Mouse (Mus musculus) C2C12 (cell line): ENCODE measurements around the gene Rbm7. TPM values are rescaled to one million over a fixed set of nuclear protein-coding genes. Genes with fewer than 3 reads are reported as not detected.

ENCODE experiments used
- H3K27me3 ChIP-seq: one replicate; pipeline ENCODE4 v1.6.1; 2011; ENCODE audit not compliant: control insufficient read depth, insufficient read depth, insufficient read length
- H3K36me3 ChIP-seq: one replicate; pipeline ENCODE4 v1.6.1; 2011; ENCODE audit not compliant: control insufficient read depth, insufficient read depth
- H3K4me3 ChIP-seq: one replicate; pipeline ENCODE4 v1.5.1; 2011; ENCODE audit warnings: mild to moderate bottlenecking, control low read depth; ENCODE audit not compliant: poor library complexity, insufficient read depth, severe bottlenecking
- H3K79me2 ChIP-seq: one replicate; pipeline ENCODE4 v1.6.1; 2011; ENCODE audit not compliant: control insufficient read depth, insufficient read depth
- H3K79me3 ChIP-seq: one replicate; pipeline ENCODE4 v1.6.1; 2011; ENCODE audit warnings: low read depth, control low read depth
- H3ac ChIP-seq: one replicate; pipeline ENCODE3; 2011; ENCODE audit warnings: low read depth; ENCODE audit not compliant: control insufficient read depth, insufficient read length
- CEBPB ChIP-seq: IDR thresholded peaks from one replicate; pipeline ENCODE4 v1.6.1; 2011; ENCODE audit warnings: low read depth, mild to moderate bottlenecking, control low read depth, moderate library complexity
- CTCF ChIP-seq: IDR thresholded peaks from one replicate; pipeline ENCODE4 v1.5.1; 2011; ENCODE audit not compliant: control insufficient read depth, insufficient read depth, insufficient read length
- FOSL1 ChIP-seq: IDR thresholded peaks from one replicate; pipeline ENCODE4 v1.8.0; 2011; ENCODE audit warnings: mild to moderate bottlenecking, low read length; ENCODE audit not compliant: poor library complexity, insufficient read depth, severe bottlenecking
- MAX ChIP-seq: IDR thresholded peaks from one replicate; pipeline ENCODE4 v1.6.1; 2011; ENCODE audit warnings: mild to moderate bottlenecking, control low read depth
- MYOD1 ChIP-seq: IDR thresholded peaks from one replicate; pipeline ENCODE4 v1.6.1; 2011; ENCODE audit warnings: low read depth; ENCODE audit not compliant: control insufficient read depth, insufficient read length
- MYOG ChIP-seq: IDR thresholded peaks from one replicate; pipeline ENCODE4 v1.6.1; 2011; ENCODE audit not compliant: control insufficient read depth, insufficient read length; ENCODE audit errors: extremely low read depth
- USF1 ChIP-seq: IDR thresholded peaks from one replicate; pipeline ENCODE4 v1.6.1; 2011; ENCODE audit warnings: low read depth, mild to moderate bottlenecking, control low read depth, moderate library complexity
- polyA plus RNA-seq: library from polyadenylated mRNA; unstranded; fragments of >200 nt; fragmentation: generic; extraction: Trizol; gene quantifications from one replicate; pipeline ENCODE4 v1.2.1, GENCODE M21; 2012; ENCODE audit warnings: missing spikeins

Rbm7 gene
- polyA plus RNA-seq, 1 experiment: 21.0 TPM

GRCm38 (mm10) chr9:48501192-48501591 lies 6.1 kb upstream of the Rbm7 start:
- Histone ChIP-seq H3ac (no peak overlapping the region), H3K27me3 (peaks cover 3% of the 10 kb centered on the region)
- TF ChIP-seq FOSL1: no peak
- TF ChIP-seq CTCF: no peak

GRCm38 (mm10) chr9:48495548-48495932 lies 441 bp upstream of the Rbm7 start:
- Histone ChIP-seq H3K27me3 (no peaks in the 10 kb centered on the region), H3K79me3 (peaks cover 30% of the 10 kb centered on the region), H3K4me3 (peak overlapping the region; percentile 53), H3ac (peak overlapping the region; percentile 86), H3K79me2 (peaks cover 37% of the 10 kb centered on the region), H3K36me3 (peaks cover 33% of the 10 kb centered on the region)
- TF ChIP-seq FOSL1 (no peak), MYOG (no peak), CEBPB (no peak), CTCF (no peak), USF1 (no peak), MAX (no peak), MYOD1 (no peak)

More at GRCm38 (mm10) chr9:48501192-48501591, 6.1 kb upstream of the Rbm7 start:
- no peaks in the 10 kb centered on the region for H3K36me3 ChIP-seq
- no peak overlapping the region for H3K4me3 ChIP-seq
- no peaks in the 10 kb centered on the region for H3K79me3 ChIP-seq
- no peaks in the 10 kb centered on the region for H3K79me2 ChIP-seq

- no peak overlapping the region for H3ac ChIP-seq
- H3K4me3 ChIP-seq: no peak overlapping the region
- H3K79me3 ChIP-seq: peaks cover 20% of the 10 kb centered on the region
- H3K79me2 ChIP-seq: peaks cover 35% of the 10 kb centered on the region
- no peak for TF ChIP-seq MYOG
- no peak for TF ChIP-seq FOSL1
- H3K36me3 ChIP-seq: peaks cover 20% of the 10 kb centered on the region
- no peaks in the 10 kb centered on the region for H3K27me3 ChIP-seq
These were observed 13.6 kb downstream of the Rbm7 start for GRCm38 (mm10) chr9:48481214-48482134.

- peaks cover 35% of the 10 kb centered on the region for H3K79me2 ChIP-seq
- H3K79me3 ChIP-seq: peaks cover 20% of the 10 kb centered on the region
- H3K4me3 ChIP-seq: peak within 1 kb of the TSS; percentile 78
- H3K36me3 ChIP-seq: peaks cover 19% of the 10 kb centered on the region
- peak within 1 kb of the TSS; percentile 82 for H3ac ChIP-seq
- TF ChIP-seq USF1 (peak; percentile 51), MYOG (no peak), MYOD1 (no peak), MAX (peak; percentile 87), FOSL1 (no peak)
- H3K27me3 ChIP-seq: no peaks in the 10 kb centered on the region
These were observed 14.5 kb downstream of the Rbm7 start, which contains the start of gene Rexo2 for GRCm38 (mm10) chr9:48480411-48481213. Gene Rexo2, minus strand, starts transcription at chr9:48480623.

GRCm38 (mm10) chr9:48479838-48480410 lies 15.2 kb downstream of the Rbm7 start:
- Histone ChIP-seq H3K27me3 (no peaks in the 10 kb centered on the region), H3K4me3 (peak overlapping the region; percentile 78), H3K36me3 (peaks cover 18% of the 10 kb centered on the region), H3ac (peak overlapping the region; percentile 82), H3K79me3 (peaks cover 20% of the 10 kb centered on the region), H3K79me2 (peaks cover 35% of the 10 kb centered on the region)
- TF ChIP-seq MYOD1 (no peak), CEBPB (peak; percentile 10)

GRCm38 (mm10) chr9:48478808-48479207 lies 16.3 kb downstream of the Rbm7 start:
- peaks cover 35% of the 10 kb centered on the region for H3K79me2 ChIP-seq
- no peak overlapping the region for H3ac ChIP-seq
- H3K27me3 ChIP-seq: no peaks in the 10 kb centered on the region
- H3K4me3 ChIP-seq: no peak overlapping the region
- peaks cover 20% of the 10 kb centered on the region for H3K79me3 ChIP-seq
- TF ChIP-seq MYOG: no peak
- TF ChIP-seq CTCF: no peak
- TF ChIP-seq MYOD1: no peak
- no peak for TF ChIP-seq FOSL1
- no peak for TF ChIP-seq USF1
- no peak for TF ChIP-seq MAX
- TF ChIP-seq CEBPB: no peak
- H3K36me3 ChIP-seq: peaks cover 19% of the 10 kb centered on the region
